Mouse (Mus musculus) bone marrow macrophage, adult 2 months (primary cell): ENCODE data around the gene Mknk2.

Experiments used
- CTCF ChIP-seq: IDR thresholded peaks from 2 replicates; pipeline ENCODE4 v1.5.1; 2012; ENCODE audit warnings: low read depth, mild to moderate bottlenecking, low read length, moderate library complexity
- POLR2A ChIP-seq: IDR thresholded peaks from 2 replicates; pipeline ENCODE4 v1.6.1; 2012; ENCODE audit warnings: mild to moderate bottlenecking, low read depth, low read length, borderline replicate concordance

- TF ChIP-seq CTCF (no peak), POLR2A (no peak)
Measured at GRCm38 (mm10) chr10:80678601-80679377, 877 bp upstream of the Mknk2 start.
